Mouse (Mus musculus): ENCODE results near the gene Hyls1. TPM values are rescaled to one million over a fixed set of nuclear protein-coding genes. Genes with fewer than 3 reads are reported as not detected.

Gene Hyls1
- polyA plus RNA-seq, 1 experiment from 2014 or later = 11.0 TPM

- ChIA-PET CTCF (interaction anchor here (1.4 to 1.5 kb wide), 2 partner anchors 13 to 250 kb away, joined by 3 to 4 read pairs; no protein-coding TSS in a partner anchor), POLR2A (no interaction called here)
- peaks cover 4% of the 10 kb centered on the region for H3K27me3 ChIP-seq
- ATAC-seq = no peak
- no peak for DNase-seq (ENCODE audit: low read depth, low spot score)
- TF ChIP-seq CTCF (IDR thresholded peaks at IDR 0.05) = no peak
- in situ Hi-C loops (cut with MboI; ENCODE audit: low pct_unique_long_range_greater_than_20kb) = loop anchor here (25.0 kb wide), 1 partner anchor 492 kb away; no protein-coding TSS in a partner anchor
These were observed 41.1 kb downstream of the Hyls1 start for GRCm38 (mm10) chr9:35529141-35529540.

- CTCF ChIA-PET = interaction anchor here (0.7 to 1.8 kb wide), 13 partner anchors 11 to 254 kb away, joined by 3 to 12 read pairs (median 4); no protein-coding TSS in a partner anchor
- in situ Hi-C loops (cut with MboI; ENCODE audit: low pct_unique_long_range_greater_than_20kb) = no loop called here
- ATAC-seq = peak; percentile 47
- TF ChIP-seq CTCF (IDR thresholded peaks at IDR 0.05) = peak; percentile 75
- peak; percentile 24 for DNase-seq (ENCODE audit: low read depth, low spot score)
- POLR2A ChIA-PET = interaction anchor here (1.4 kb wide), 1 partner anchor 10 kb away, joined by 6 read pairs; no protein-coding TSS in a partner anchor
- peaks cover 4% of the 10 kb centered on the region for H3K27me3 ChIP-seq
These were observed 46.2 kb downstream of the Hyls1 start for GRCm38 (mm10) chr9:35523941-35524411.

- DNase-seq (ENCODE audit: low read depth, low spot score) (no peak), ATAC-seq (no peak)
- no peak for TF ChIP-seq CTCF (IDR thresholded peaks at IDR 0.05)
- CTCF ChIA-PET = interaction anchor here (0.9 to 1.7 kb wide), 8 partner anchors 11 to 245 kb away, joined by 3 to 12 read pairs (median 4); no protein-coding TSS in a partner anchor
- POLR2A ChIA-PET = interaction anchor here (1.4 kb wide), 1 partner anchor 11 kb away, joined by 6 read pairs; no protein-coding TSS in a partner anchor
- in situ Hi-C loops (cut with MboI; ENCODE audit: low pct_unique_long_range_greater_than_20kb) = no loop called here
- H3K27me3 ChIP-seq = peaks cover 4% of the 10 kb centered on the region
These were observed 46.7 kb downstream of the Hyls1 start for GRCm38 (mm10) chr9:35523541-35523940.

GRCm38 (mm10) chr9:35522821-35523515, 47.2 kb downstream of the Hyls1 start:
- DNase-seq (ENCODE audit: low read depth, low spot score) (no peak), ATAC-seq (no peak)
- ChIA-PET POLR2A (interaction anchor here (1.4 kb wide), 1 partner anchor 11 kb away, joined by 6 read pairs; no protein-coding TSS in a partner anchor), CTCF (interaction anchor here (0.7 to 1.7 kb wide), 9 partner anchors 11 to 244 kb away, joined by 3 to 12 read pairs (median 4); no protein-coding TSS in a partner anchor)
- TF ChIP-seq CTCF (IDR thresholded peaks at IDR 0.05) = no peak
- in situ Hi-C loops (cut with MboI; ENCODE audit: low pct_unique_long_range_greater_than_20kb) = no loop called here
- H3K27me3 ChIP-seq = peaks cover 4% of the 10 kb centered on the region

- ATAC-seq (no peak), DNase-seq (ENCODE audit: low read depth, low spot score) (no peak)
- ChIA-PET POLR2A (no interaction called here), CTCF (interaction anchor here (0.7 to 1.6 kb wide), 4 partner anchors 12 to 244 kb away, joined by 3 to 5 read pairs (median 4); no protein-coding TSS in a partner anchor)
- in situ Hi-C loops (cut with MboI; ENCODE audit: low pct_unique_long_range_greater_than_20kb) = no loop called here
- H3K27me3 ChIP-seq = peaks cover 4% of the 10 kb centered on the region
- TF ChIP-seq CTCF (IDR thresholded peaks at IDR 0.05) = no peak
These were observed 48.0 kb downstream of the Hyls1 start for GRCm38 (mm10) chr9:35522241-35522640.

GRCm38 (mm10) chr9:35520631-35521348, 49.4 kb downstream of the Hyls1 start:
- DNase-seq (ENCODE audit: low read depth, low spot score) = no peak
- TF ChIP-seq CTCF (IDR thresholded peaks at IDR 0.05) = no peak
- no peak for ATAC-seq
- H3K27me3 ChIP-seq = no peaks in the 10 kb centered on the region
- in situ Hi-C loops (cut with MboI; ENCODE audit: low pct_unique_long_range_greater_than_20kb) = no loop called here
- POLR2A ChIA-PET = no interaction called here
- CTCF ChIA-PET = interaction anchor here (1.4 to 1.6 kb wide), 3 partner anchors 8 to 21 kb away, joined by 4 to 5 read pairs (median 4); no protein-coding TSS in a partner anchor

GRCm38 (mm10) chr9:35518169-35518568, 52.0 kb downstream of the Hyls1 start, which contains the start of gene Gm1113:
Gene Gm1113 (minus strand): TSS chr9:35518269.
- no peaks in the 10 kb centered on the region for H3K27me3 ChIP-seq
- ChIA-PET CTCF (interaction anchor here (1.2 kb wide), 1 partner anchor 17 kb away, joined by 3 read pairs; no protein-coding TSS in a partner anchor), POLR2A (no interaction called here)
- TF ChIP-seq CTCF (IDR thresholded peaks at IDR 0.05) = no peak
- no peak for ATAC-seq
- in situ Hi-C loops (cut with MboI; ENCODE audit: low pct_unique_long_range_greater_than_20kb) = no loop called here
- DNase-seq (ENCODE audit: low read depth, low spot score) = no peak

GRCm38 (mm10) chr9:35516711-35517110, 53.5 kb downstream of the Hyls1 start:
- no peaks in the 10 kb centered on the region for H3K27me3 ChIP-seq
- in situ Hi-C loops (cut with MboI; ENCODE audit: low pct_unique_long_range_greater_than_20kb) = no loop called here
- DNase-seq (ENCODE audit: low read depth, low spot score) (no peak), ATAC-seq (no peak)
- TF ChIP-seq CTCF (IDR thresholded peaks at IDR 0.05) = no peak
- POLR2A ChIA-PET = interaction anchor here (0.5 kb wide), 1 partner anchor 35 kb away, joined by 3 read pairs; no protein-coding TSS in a partner anchor
- CTCF ChIA-PET = interaction anchor here (1.0 kb wide), 1 partner anchor 23 kb away, joined by 3 read pairs; no protein-coding TSS in a partner anchor

- in situ Hi-C loops (cut with MboI; ENCODE audit: low pct_unique_long_range_greater_than_20kb) = no loop called here
- ChIA-PET CTCF (interaction anchor here (0.9 kb wide), 1 partner anchor 245 kb away, joined by 4 read pairs; no protein-coding TSS in a partner anchor), POLR2A (interaction anchor here (0.5 kb wide), 1 partner anchor 35 kb away, joined by 3 read pairs; no protein-coding TSS in a partner anchor)
- TF ChIP-seq CTCF (IDR thresholded peaks at IDR 0.05) = no peak
- no peak for DNase-seq (ENCODE audit: low read depth, low spot score)
- ATAC-seq = no peak
- H3K27me3 ChIP-seq = no peaks in the 10 kb centered on the region
These were observed 54.0 kb downstream of the Hyls1 start for GRCm38 (mm10) chr9:35516182-35516581.

- ATAC-seq = no peak
- in situ Hi-C loops (cut with MboI; ENCODE audit: low pct_unique_long_range_greater_than_20kb) = no loop called here
- H3K27me3 ChIP-seq = no peaks in the 10 kb centered on the region
- DNase-seq (ENCODE audit: low read depth, low spot score) = no peak
- POLR2A ChIA-PET = no interaction called here
- CTCF ChIA-PET = interaction anchor here (1.6 kb wide), 1 partner anchor 11 kb away, joined by 3 read pairs; no protein-coding TSS in a partner anchor
- TF ChIP-seq CTCF (IDR thresholded peaks at IDR 0.05) = no peak
These were observed 56.3 kb downstream of the Hyls1 start for GRCm38 (mm10) chr9:35513900-35514299.

Other genes starting within 250 kb of the Hyls1 start
- gene Cdon, start 149.3 kb downstream of the Hyls1 start, polyA plus RNA-seq (2021) = 35.7 TPM
- not detected for gene Gm1113, start 52.1 kb downstream of the Hyls1 start, polyA plus RNA-seq (2021)
- 1.3 TPM for gene Ddx25, start 11.9 kb downstream of the Hyls1 start, polyA plus RNA-seq (2021)
- 15.3 TPM for gene Pus3, start 11.8 kb downstream of the Hyls1 start, polyA plus RNA-seq (2021)
- 0.28 TPM for gene Pate2, start 114 bp downstream of the Hyls1 start, polyA plus RNA-seq (2021)
- gene Pate4, start 41.5 kb upstream of the Hyls1 start, polyA plus RNA-seq (2021) = not detected
- gene Pate3, start 77.8 kb upstream of the Hyls1 start, polyA plus RNA-seq (2021) = not detected
- gene Pate1, start 117.0 kb upstream of the Hyls1 start, polyA plus RNA-seq (2021) = not detected
- not detected for gene Gm17677, start 170.7 kb upstream of the Hyls1 start, polyA plus RNA-seq (2021)
- gene Gm17727, start 207.7 kb upstream of the Hyls1 start, polyA plus RNA-seq (2021) = not detected
- gene Gm27235, start 219.7 kb upstream of the Hyls1 start, polyA plus RNA-seq (2021) = not detected
- gene D730048I06Rik, start 219.7 kb upstream of the Hyls1 start, polyA plus RNA-seq (2021) = not detected